Mouse (Mus musculus): ENCODE results near the gene Slc25a47. TPM values are rescaled to one million over a fixed set of nuclear protein-coding genes. Genes with fewer than 3 reads are reported as not detected.

Gene Slc25a47
- polyA plus RNA-seq, 1 experiment from 2014 or later = 10.0 TPM

DNA sequence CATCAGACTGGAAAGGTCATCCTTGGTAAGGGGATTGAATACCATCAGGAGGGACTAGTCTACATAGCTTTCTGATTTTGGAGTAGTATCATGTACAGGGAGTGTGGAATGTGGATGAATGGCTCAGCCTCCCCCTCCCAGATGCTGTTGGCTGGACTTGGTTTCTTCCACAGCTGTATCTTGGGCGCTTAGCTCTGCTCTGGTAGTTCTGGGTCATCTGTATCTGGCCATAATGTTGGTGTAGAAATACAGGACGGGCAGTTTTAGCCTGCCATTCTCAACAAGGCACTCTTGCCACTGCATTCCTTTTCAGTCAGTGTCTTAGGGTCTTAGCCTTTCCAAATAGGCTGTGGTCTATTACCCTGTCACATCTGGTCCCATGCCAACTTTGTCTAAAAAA is 34.2 kb upstream of the Slc25a47 start:
- Histone ChIP-seq H3K27me3 (ENCODE audit: control insufficient read depth, insufficient read depth, low read length) (no peaks in the 10 kb centered on the region), H3K9me3 (ENCODE audit: control insufficient read depth, low read length) (no peaks in the 10 kb centered on the region), H3K9ac (ENCODE audit: low read length) (no peak overlapping the region), H3K36me3 (ENCODE audit: control insufficient read depth, insufficient read depth, low read length) (no peaks in the 10 kb centered on the region; the same call in 1 of the 2 replicates), H3K4me1 (replicated peaks; ENCODE audit: control insufficient read depth, insufficient read depth, low read length) (no peaks in the 10 kb centered on the region), H3K4me2 (ENCODE audit: low read depth, low read length, severe bottlenecking) (no peak overlapping the region), H3K27ac (ENCODE audit: low read depth, low read length) (no peak overlapping the region), H3K4me3 (ENCODE audit: low read depth, low read length) (no peak overlapping the region)
- whole genome bisulfite sequencing = 86% methylated on average over 2 of the region's 2 CpGs
- no peak for ATAC-seq (replicated peaks; ENCODE audit: low FRiP score)
- DNase-seq (ENCODE audit: low spot score) = no peak

- Histone ChIP-seq H3K27ac (ENCODE audit: low read depth, low read length) (no peak overlapping the region), H3K4me2 (ENCODE audit: low read depth, low read length, severe bottlenecking) (no peak overlapping the region), H3K9ac (ENCODE audit: low read length) (no peak overlapping the region), H3K36me3 (ENCODE audit: control insufficient read depth, insufficient read depth, low read length) (no peaks in the 10 kb centered on the region; the same call in 1 of the 2 replicates), H3K27me3 (ENCODE audit: control insufficient read depth, insufficient read depth, low read length) (no peaks in the 10 kb centered on the region), H3K4me3 (ENCODE audit: low read depth, low read length) (no peak overlapping the region), H3K4me1 (replicated peaks; ENCODE audit: control insufficient read depth, insufficient read depth, low read length) (no peaks in the 10 kb centered on the region), H3K9me3 (ENCODE audit: control insufficient read depth, low read length) (no peaks in the 10 kb centered on the region)
- ATAC-seq (replicated peaks; ENCODE audit: low FRiP score) (no peak), DNase-seq (ENCODE audit: low spot score) (no peak)
- 98% methylated on average over 2 of the region's 2 CpGs for WGBS
These were observed 31.5 kb upstream of the Slc25a47 start for GRCm38 (mm10) chr12:108804388-108804787.

GRCm38 (mm10) chr12:108808465-108808864 is 27.4 kb upstream of the Slc25a47 start:
- no peak overlapping the region for H3K27ac ChIP-seq (ENCODE audit: low read depth, low read length)
- DNase-seq (ENCODE audit: low spot score) = no peak
- 93% methylated on average over 2 of the region's 2 CpGs for WGBS
- no peak for ATAC-seq (replicated peaks; ENCODE audit: low FRiP score)
- no peak overlapping the region for H3K4me2 ChIP-seq (ENCODE audit: low read depth, low read length, severe bottlenecking)
- no peak overlapping the region for H3K4me3 ChIP-seq (ENCODE audit: low read depth, low read length)
- no peaks in the 10 kb centered on the region; the same call in 1 of the 2 replicates for H3K36me3 ChIP-seq (ENCODE audit: control insufficient read depth, insufficient read depth, low read length)
- no peak overlapping the region for H3K9ac ChIP-seq (ENCODE audit: low read length)
- no peaks in the 10 kb centered on the region for H3K4me1 ChIP-seq (replicated peaks; ENCODE audit: control insufficient read depth, insufficient read depth, low read length)
- no peaks in the 10 kb centered on the region for H3K27me3 ChIP-seq (ENCODE audit: control insufficient read depth, insufficient read depth, low read length)
- H3K9me3 ChIP-seq (ENCODE audit: control insufficient read depth, low read length) = no peaks in the 10 kb centered on the region

- DNase-seq (ENCODE audit: low spot score) (no peak), ATAC-seq (replicated peaks; ENCODE audit: low FRiP score) (no peak)
- H3K36me3 ChIP-seq (ENCODE audit: control insufficient read depth, insufficient read depth, low read length) = no peaks in the 10 kb centered on the region; the same call in 1 of the 2 replicates
- no peak overlapping the region for H3K4me3 ChIP-seq (ENCODE audit: low read depth, low read length)
- H3K27me3 ChIP-seq (ENCODE audit: control insufficient read depth, insufficient read depth, low read length) = no peaks in the 10 kb centered on the region
- WGBS = 93% methylated on average over 1 of the region's 1 CpGs
- no peak overlapping the region for H3K4me2 ChIP-seq (ENCODE audit: low read depth, low read length, severe bottlenecking)
- no peak overlapping the region for H3K9ac ChIP-seq (ENCODE audit: low read length)
- no peaks in the 10 kb centered on the region for H3K9me3 ChIP-seq (ENCODE audit: control insufficient read depth, low read length)
- no peaks in the 10 kb centered on the region for H3K4me1 ChIP-seq (replicated peaks; ENCODE audit: control insufficient read depth, insufficient read depth, low read length)
- H3K27ac ChIP-seq (ENCODE audit: low read depth, low read length) = no peak overlapping the region
These were observed 26.1 kb upstream of the Slc25a47 start for GRCm38 (mm10) chr12:108809771-108810170.

- no peak for ATAC-seq (replicated peaks; ENCODE audit: low FRiP score)
- no peak overlapping the region for H3K4me2 ChIP-seq (ENCODE audit: low read depth, low read length, severe bottlenecking)
- no peaks in the 10 kb centered on the region for H3K9me3 ChIP-seq (ENCODE audit: control insufficient read depth, low read length)
- H3K36me3 ChIP-seq (ENCODE audit: control insufficient read depth, insufficient read depth, low read length) = no peaks in the 10 kb centered on the region; the same call in 1 of the 2 replicates
- no peak overlapping the region for H3K4me3 ChIP-seq (ENCODE audit: low read depth, low read length)
- no peak for DNase-seq (ENCODE audit: low spot score)
- no peak overlapping the region for H3K27ac ChIP-seq (ENCODE audit: low read depth, low read length)
- H3K9ac ChIP-seq (ENCODE audit: low read length) = no peak overlapping the region
- H3K4me1 ChIP-seq (replicated peaks; ENCODE audit: control insufficient read depth, insufficient read depth, low read length) = no peaks in the 10 kb centered on the region
- WGBS = 94% methylated on average over 7 of the region's 7 CpGs
- H3K27me3 ChIP-seq (ENCODE audit: control insufficient read depth, insufficient read depth, low read length) = no peaks in the 10 kb centered on the region
These were observed 25.5 kb upstream of the Slc25a47 start for GRCm38 (mm10) chr12:108810309-108810708.

- WGBS = 67% methylated on average over 2 of the region's 2 CpGs
- DNase-seq (ENCODE audit: low spot score) (no peak), ATAC-seq (replicated peaks; ENCODE audit: low FRiP score) (no peak)
- H3K36me3 ChIP-seq (ENCODE audit: control insufficient read depth, insufficient read depth, low read length) = no peaks in the 10 kb centered on the region; the same call in 1 of the 2 replicates
- no peak overlapping the region for H3K4me2 ChIP-seq (ENCODE audit: low read depth, low read length, severe bottlenecking)
- no peak overlapping the region for H3K4me3 ChIP-seq (ENCODE audit: low read depth, low read length)
- H3K27me3 ChIP-seq (ENCODE audit: control insufficient read depth, insufficient read depth, low read length) = no peaks in the 10 kb centered on the region
- no peak overlapping the region for H3K9ac ChIP-seq (ENCODE audit: low read length)
- no peak overlapping the region for H3K27ac ChIP-seq (ENCODE audit: low read depth, low read length)
- H3K9me3 ChIP-seq (ENCODE audit: control insufficient read depth, low read length) = no peaks in the 10 kb centered on the region
- no peaks in the 10 kb centered on the region for H3K4me1 ChIP-seq (replicated peaks; ENCODE audit: control insufficient read depth, insufficient read depth, low read length)
These were observed 24.7 kb upstream of the Slc25a47 start for GRCm38 (mm10) chr12:108811133-108811532.

GRCm38 (mm10) chr12:108812463-108812862 is 23.4 kb upstream of the Slc25a47 start:
- DNase-seq (ENCODE audit: low spot score) (no peak), ATAC-seq (replicated peaks; ENCODE audit: low FRiP score) (no peak)
- no peaks in the 10 kb centered on the region for H3K9me3 ChIP-seq (ENCODE audit: control insufficient read depth, low read length)
- no peaks in the 10 kb centered on the region for H3K27me3 ChIP-seq (ENCODE audit: control insufficient read depth, insufficient read depth, low read length)
- WGBS = 89% methylated on average over 6 of the region's 6 CpGs
- no peak overlapping the region for H3K4me3 ChIP-seq (ENCODE audit: low read depth, low read length)
- no peak overlapping the region for H3K27ac ChIP-seq (ENCODE audit: low read depth, low read length)
- no peaks in the 10 kb centered on the region for H3K4me1 ChIP-seq (replicated peaks; ENCODE audit: control insufficient read depth, insufficient read depth, low read length)
- H3K4me2 ChIP-seq (ENCODE audit: low read depth, low read length, severe bottlenecking) = no peak overlapping the region
- no peak overlapping the region for H3K9ac ChIP-seq (ENCODE audit: low read length)
- H3K36me3 ChIP-seq (ENCODE audit: control insufficient read depth, insufficient read depth, low read length) = no peaks in the 10 kb centered on the region; the same call in 1 of the 2 replicates

GRCm38 (mm10) chr12:108814470-108814869 is 21.4 kb upstream of the Slc25a47 start:
- H3K9ac ChIP-seq (ENCODE audit: low read length) = no peak overlapping the region
- H3K4me1 ChIP-seq (replicated peaks; ENCODE audit: control insufficient read depth, insufficient read depth, low read length) = no peaks in the 10 kb centered on the region
- no peak overlapping the region for H3K4me3 ChIP-seq (ENCODE audit: low read depth, low read length)
- no peak overlapping the region for H3K27ac ChIP-seq (ENCODE audit: low read depth, low read length)
- no peak overlapping the region for H3K4me2 ChIP-seq (ENCODE audit: low read depth, low read length, severe bottlenecking)
- WGBS = 90% methylated on average over 6 of the region's 6 CpGs
- no peak for DNase-seq (ENCODE audit: low spot score)
- H3K9me3 ChIP-seq (ENCODE audit: control insufficient read depth, low read length) = no peaks in the 10 kb centered on the region
- H3K36me3 ChIP-seq (ENCODE audit: control insufficient read depth, insufficient read depth, low read length) = no peaks in the 10 kb centered on the region; the same call in 1 of the 2 replicates
- ATAC-seq (replicated peaks; ENCODE audit: low FRiP score) = no peak
- H3K27me3 ChIP-seq (ENCODE audit: control insufficient read depth, insufficient read depth, low read length) = no peaks in the 10 kb centered on the region

GRCm38 (mm10) chr12:108816569-108816968 is 19.3 kb upstream of the Slc25a47 start:
- Histone ChIP-seq H3K36me3 (ENCODE audit: control insufficient read depth, insufficient read depth, low read length) (no peaks in the 10 kb centered on the region; the same call in 1 of the 2 replicates), H3K27ac (ENCODE audit: low read depth, low read length) (no peak overlapping the region), H3K4me1 (replicated peaks; ENCODE audit: control insufficient read depth, insufficient read depth, low read length) (no peaks in the 10 kb centered on the region), H3K4me2 (ENCODE audit: low read depth, low read length, severe bottlenecking) (no peak overlapping the region), H3K9ac (ENCODE audit: low read length) (no peak overlapping the region), H3K27me3 (ENCODE audit: control insufficient read depth, insufficient read depth, low read length) (no peaks in the 10 kb centered on the region), H3K4me3 (ENCODE audit: low read depth, low read length) (no peak overlapping the region), H3K9me3 (ENCODE audit: control insufficient read depth, low read length) (no peaks in the 10 kb centered on the region)
- DNase-seq (ENCODE audit: low spot score) (no peak), ATAC-seq (replicated peaks; ENCODE audit: low FRiP score) (no peak)
- 93% methylated on average over 11 of the region's 11 CpGs for WGBS
